Mouse (Mus musculus) bone marrow, adult 2 months (tissue): ENCODE data around the gene Pld5.

Experiments used
- CTCF ChIP-seq: fragments of 200-500 bp; IDR thresholded peaks from 2 replicates; pipeline ENCODE4 v1.5.1; 2011; ENCODE audit warnings: low read length, control low read depth; ENCODE audit not compliant: control insufficient read depth, insufficient read depth
- POLR2A ChIP-seq: fragments of 200-500 bp; IDR thresholded peaks from 2 replicates; pipeline ENCODE4 v1.6.1; 2011; ENCODE audit warnings: low read depth, mild to moderate bottlenecking, control low read depth, low read length, borderline replicate concordance; ENCODE audit not compliant: control insufficient read depth

DNA sequence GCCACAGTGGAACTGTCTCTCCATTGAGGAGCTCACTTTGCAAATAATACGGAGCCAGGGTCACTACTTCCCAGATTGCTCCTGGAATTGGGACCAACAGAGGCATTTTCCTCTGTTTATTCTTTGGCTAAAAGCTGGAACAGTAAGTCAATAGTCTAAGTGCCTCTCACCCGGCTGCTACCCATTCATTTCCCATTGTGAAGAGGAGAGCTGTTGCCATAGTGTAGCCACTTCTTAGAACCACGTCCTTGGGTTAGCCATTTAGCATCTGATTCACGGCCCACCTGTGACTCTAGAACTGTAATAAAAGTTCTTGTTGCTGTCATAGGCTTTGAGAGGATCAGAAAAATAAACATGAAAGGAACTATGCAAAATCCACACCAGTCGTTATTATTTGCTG is 241.4 kb downstream of the Pld5 start:
- no peak for TF ChIP-seq CTCF
- no peak for TF ChIP-seq POLR2A
